Comparison of ENCODE assay signal across 20 mouse cellular contexts in the genomic region with DNA sequence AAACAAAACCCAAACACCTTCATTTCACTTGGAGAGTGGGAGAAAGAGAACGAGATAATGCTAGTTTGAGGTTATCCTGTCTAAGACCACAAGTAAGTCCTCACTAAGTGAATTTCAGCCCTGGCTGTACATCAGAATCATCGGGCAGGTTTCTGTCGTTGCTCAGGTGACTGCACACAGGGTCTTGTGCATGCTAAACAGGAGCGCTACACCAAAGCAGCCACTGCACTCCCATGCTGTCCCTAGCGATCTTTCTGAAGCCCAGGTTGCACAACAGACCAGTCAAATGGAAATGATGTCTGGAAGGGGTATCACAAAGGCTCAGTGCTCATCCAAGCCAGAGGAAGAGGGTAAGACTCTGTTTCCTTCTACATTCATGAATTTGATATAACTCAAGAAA.
"Had no signal": no experiment of that assay in that cellular context is flagged by ENCODE, and none has a peak within 500 bp of the region (broad histone marks: within the 10 kb centered on the region; RNA-seq: fewer than 3 reads in every experiment).

No protein-coding gene starts in this region.

- DNase-seq: lung, adult 18-20 months; lung, embryonic 14.5 days; lung, postnatal 10 days; lung, postnatal 4 days; midbrain, embryonic 14.5 days; retina, postnatal 1 day; right cerebral cortex, adult 18-20 months; right cerebral cortex, postnatal 25 days; right cerebral cortex, postnatal 4 days; thymus, adult 2 months; thymus, postnatal 25 days; thymus, postnatal 4 days had no signal

- H3K4me1 ChIP-seq: midbrain, embryonic 12.5 days; neural tube, embryonic 13.5 days; neural tube, embryonic 15.5 days; stomach, embryonic 15.5 days had no signal

- H3K27ac ChIP-seq: midbrain, embryonic 10.5 days; midbrain, embryonic 12.5 days; neural tube, embryonic 13.5 days; neural tube, embryonic 15.5 days; stomach, embryonic 15.5 days; stomach, postnatal 0 days had no signal

- H3K27me3 ChIP-seq: midbrain, embryonic 12.5 days; neural tube, embryonic 13.5 days; neural tube, embryonic 15.5 days; stomach, embryonic 15.5 days had no signal

- H3K4me3 ChIP-seq: midbrain, embryonic 10.5 days; midbrain, embryonic 12.5 days; myocyte; neural tube, embryonic 13.5 days; neural tube, embryonic 15.5 days; stomach, embryonic 15.5 days had no signal

- H3K4me2 ChIP-seq: lung, embryonic 14.5 days; midbrain, embryonic 12.5 days; neural tube, embryonic 13.5 days; neural tube, embryonic 15.5 days; stomach, embryonic 15.5 days had no signal

- H3K9ac ChIP-seq: lung, embryonic 14.5 days; midbrain, embryonic 12.5 days; neural tube, embryonic 13.5 days; neural tube, embryonic 15.5 days; stomach, embryonic 15.5 days had no signal

- H3K9me3 ChIP-seq: midbrain, embryonic 10.5 days; midbrain, embryonic 12.5 days; neural tube, embryonic 13.5 days; neural tube, embryonic 15.5 days; stomach, embryonic 15.5 days had no signal

- ATAC-seq: midbrain, embryonic 16.5 days had no signal
